Mouse (Mus musculus) gastrocnemius, postnatal 25 days (tissue): ENCODE results near the gene Wnt5b. TPM values are rescaled to one million over a fixed set of nuclear protein-coding genes. Genes with fewer than 3 reads are reported as not detected.
A peak's percentile ranks its signal among the peaks of the same experiment; 100 is the strongest.

ENCODE experiments used
- DNase-seq: peaks from one replicate; pipeline ENCODE4 v3.0.0; 2022
- total RNA-seq, 2 experiments: library from RNA; stranded (reverse); gene quantifications; 1 replicate in 1 of 2; 2 replicates in 1 of 2; pipeline ENCODE4 v1.2.3; 2021

Wnt5b gene
- total RNA-seq, 2 experiments from 2014 or later, result 0.88 to 1.1 TPM

DNA sequence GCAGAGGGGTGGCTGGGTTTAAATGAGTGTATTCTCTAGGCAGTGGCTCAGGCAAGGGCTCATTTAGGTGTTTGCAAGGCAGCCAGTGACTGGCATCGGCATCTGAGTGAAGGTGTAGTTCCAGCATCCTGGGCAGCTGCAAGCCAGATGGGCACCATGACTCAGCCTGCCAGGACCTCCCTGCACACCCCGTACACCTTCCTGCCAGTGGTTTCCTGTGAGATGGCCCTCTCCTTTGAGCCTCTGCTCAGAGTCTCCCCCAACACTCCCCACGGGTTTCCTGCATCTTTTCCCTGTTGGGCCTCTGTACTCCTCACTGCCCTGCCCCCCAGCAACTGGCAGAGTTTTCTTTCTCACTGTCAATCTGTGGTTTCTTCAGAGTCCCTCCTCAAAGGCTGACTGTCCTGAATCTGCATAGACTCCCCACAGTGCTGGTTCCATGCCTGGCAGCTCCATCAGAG lies 22.2 kb downstream of the Wnt5b start:
- DNase-seq, result no peak

DNA sequence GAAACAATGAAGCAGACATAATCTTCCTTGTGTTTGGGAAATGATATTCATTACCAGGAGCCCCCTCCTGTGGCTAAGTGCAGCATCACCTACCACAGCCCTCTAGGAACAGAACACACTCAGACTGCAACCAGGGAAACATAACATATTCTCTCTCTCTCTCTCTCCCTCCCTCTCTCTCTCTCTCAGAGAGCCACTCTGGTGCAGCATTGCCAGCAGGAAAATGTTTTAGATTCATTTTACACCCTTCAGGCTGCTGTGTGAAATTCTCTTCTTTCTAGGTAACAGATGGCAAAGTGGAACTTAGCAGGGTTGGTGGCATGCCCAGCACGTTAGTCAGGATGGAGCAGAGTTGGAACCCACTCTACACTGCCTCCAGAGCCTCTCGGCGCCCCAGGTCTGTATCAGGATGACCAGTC lies 22.7 kb downstream of the Wnt5b start:
- no peak for DNase-seq

DNA sequence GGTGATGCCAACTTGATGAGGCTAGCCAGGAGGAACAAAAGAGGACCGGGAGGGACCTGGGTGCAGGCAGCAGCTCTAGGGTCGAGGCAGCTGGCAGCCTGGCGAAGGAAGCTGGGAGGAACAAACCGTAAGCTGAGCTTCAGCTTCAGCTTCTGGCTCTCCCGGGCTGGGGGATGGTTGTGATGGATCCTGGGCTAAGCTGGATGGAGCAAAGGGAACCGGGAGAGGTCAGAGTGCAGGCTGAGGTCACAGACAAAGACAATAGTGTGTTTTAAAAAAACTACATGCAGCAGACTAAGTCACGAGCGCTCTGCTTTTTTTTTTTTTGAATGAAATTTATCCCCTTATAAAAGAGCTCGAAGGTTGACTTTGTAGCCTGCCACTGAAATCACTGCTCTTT lies 23.4 kb downstream of the Wnt5b start:
- DNase-seq, result no peak

DNA sequence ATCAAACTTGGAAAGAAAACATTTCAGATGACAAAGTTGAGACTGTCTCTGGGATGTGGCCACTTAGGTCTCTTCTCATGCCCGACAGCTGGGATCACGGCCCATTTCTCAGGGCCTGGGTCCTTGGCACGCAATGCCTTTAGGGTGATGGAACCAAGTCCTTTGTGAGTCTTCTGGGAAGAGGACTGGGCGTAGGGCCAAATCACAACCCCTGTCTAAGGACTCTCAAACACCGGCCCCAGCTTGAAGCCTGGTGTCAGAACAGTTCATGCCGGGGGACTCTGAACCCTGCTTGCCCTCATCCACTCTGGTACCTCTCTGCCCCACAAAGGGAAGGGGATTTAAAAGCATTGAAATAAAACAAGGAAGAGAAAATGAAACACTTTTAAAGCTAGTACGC lies 30.1 kb downstream of the Wnt5b start:
- DNase-seq, result no peak

DNA sequence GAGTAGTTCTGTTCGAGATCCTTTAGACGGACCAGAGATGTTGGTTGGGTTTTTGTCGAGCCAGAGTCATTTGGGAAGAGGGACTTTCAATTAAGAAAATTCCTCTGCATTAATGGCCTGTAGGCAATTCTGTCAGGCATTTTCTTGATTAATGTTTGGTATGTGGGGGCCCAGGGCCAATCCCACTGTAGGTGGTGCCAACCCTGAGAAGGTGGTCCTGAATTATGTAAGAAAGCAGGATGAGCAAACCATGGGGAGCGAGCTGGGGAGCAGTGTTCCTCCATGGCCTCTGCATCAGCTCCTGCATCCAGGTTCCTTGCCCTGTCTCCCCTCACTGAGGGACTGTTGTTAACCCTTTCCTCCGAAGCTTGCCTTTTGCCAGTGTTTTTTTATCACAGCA lies 30.7 kb downstream of the Wnt5b start:
- no peak for DNase-seq

DNA sequence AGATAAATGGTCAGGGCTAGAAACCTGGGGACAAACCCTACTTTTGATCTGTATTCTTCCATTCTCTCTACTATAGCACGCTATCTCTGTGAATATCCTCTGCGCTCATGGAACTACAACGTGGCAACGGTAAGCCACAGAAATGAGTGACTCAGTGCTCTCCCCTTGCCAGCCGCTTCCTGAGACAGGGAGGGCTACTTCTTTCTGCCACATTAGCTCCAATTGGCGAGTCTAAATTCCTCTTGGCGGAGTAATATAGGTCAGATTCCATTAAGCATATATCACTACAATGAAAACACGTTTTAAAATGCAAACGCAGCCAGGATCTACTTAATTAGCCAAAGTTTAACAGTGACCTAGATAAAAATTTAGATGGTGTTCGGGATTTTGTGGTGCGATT lies 31.4 kb downstream of the Wnt5b start:
- DNase-seq, result no peak

DNA sequence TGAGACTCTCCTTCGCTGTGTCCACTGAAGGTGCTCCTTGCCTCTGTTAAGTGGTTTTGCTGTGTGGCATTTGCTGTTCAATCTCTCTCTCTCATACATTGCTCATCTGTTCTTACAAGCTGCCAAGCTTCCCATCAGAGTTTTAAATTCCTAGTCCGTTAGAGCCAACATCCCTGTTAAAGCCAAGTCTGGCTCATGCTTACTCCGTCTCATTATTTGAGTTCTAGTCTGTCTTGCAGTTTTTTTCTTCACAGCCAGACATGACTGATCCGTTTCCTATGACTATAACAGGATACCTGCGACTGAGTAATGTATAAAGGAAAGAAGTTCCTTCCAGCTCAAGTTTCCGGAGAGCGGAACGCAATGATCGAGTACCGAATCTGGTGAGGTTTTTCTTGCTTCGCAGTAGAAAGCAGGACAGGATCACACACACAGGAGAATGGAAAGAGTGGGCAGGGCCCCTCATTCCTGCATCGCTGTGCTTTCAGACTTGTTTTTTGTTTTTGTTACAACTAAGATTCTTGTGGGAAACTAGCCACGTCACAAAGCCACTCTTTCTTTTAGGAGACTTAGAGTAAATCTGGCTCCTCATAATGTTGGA lies 34.6 kb downstream of the Wnt5b start:
- DNase-seq, result no peak

DNA sequence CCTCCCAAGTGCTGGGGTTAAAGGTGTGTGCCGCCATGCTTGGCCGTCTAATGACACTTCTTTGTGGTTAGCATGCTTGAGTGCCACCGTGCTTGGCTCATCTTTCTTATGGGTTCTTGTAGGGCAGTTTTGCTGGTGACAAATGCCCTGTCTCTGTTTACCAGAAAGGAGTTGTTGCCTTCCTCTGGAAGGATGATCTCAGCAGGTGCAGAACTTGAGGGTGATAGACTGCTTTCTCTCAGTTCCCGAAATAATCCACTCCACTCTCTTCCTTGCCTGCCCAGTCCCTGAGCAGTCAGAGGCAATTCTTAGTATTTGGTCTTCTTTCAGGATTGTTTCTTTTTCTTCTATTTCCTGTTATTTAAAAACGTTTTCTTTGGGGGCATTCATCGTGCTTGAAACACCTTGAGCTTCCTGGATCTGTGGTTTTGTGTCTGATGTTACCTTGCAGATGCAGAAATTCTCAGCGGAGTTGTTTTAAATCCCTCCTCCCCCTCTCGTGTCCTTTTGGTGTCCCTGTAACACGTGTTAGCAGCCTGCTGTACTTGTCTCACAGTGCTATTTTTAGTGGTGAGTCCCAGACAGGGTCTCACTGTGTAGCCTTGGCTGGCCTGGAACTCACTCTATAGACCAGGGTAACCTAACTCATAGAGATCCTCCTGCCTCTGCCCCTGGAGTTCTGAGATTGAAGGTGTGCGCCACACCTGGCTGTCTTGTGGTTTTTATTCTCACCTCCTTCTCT lies 35.3 kb downstream of the Wnt5b start:
- DNase-seq, result no peak

DNA sequence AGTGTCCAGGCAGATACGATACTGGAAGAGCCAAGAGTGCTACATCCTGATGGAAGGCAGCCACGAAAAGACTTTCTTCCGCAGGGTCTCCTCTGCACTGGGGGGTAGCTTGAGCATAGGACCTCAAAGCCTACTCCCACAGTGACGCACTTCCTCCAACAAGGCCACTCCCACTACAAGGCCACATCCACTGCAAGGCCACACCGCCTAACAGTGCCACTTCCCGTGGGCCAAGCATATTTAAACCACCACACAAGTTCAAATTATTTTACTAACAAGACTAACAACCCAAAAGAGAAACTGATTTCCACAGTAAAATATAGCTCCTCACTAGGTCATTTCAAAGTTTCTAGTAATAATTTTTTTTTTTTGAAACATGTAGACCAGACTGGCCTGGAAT lies 35.9 kb downstream of the Wnt5b start:
- no peak for DNase-seq

DNA sequence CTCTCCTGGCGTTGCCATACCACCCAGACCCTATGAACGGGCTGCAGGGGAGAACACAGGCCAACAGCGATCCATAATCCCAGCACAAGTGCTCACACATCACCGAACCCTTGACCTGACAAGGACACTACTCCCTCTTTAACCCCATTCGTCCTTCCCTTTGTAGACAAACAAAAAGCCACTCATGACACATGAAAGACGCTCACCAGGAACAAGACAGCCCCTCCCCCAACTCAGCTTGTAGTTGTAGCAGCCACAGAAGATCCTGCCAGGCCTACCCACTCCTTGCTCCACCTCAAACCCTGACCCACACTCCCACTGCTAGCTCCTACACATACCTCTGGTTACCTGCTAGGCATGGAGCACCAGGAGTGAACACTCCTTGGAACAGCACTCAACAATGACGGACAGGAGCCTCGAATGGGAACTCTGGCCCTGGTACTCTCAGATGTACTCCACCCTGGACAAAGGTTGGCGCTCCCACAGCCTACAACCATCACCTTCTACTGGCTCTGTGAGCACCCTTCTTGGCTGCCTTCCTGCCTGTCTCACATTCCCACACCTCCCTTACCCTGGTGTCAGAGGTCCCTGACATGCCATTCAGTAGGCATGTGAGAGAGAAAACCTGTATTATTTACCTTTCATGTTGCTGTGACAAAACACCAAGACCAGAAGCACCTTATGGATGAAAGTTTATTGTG lies 38.5 kb downstream of the Wnt5b start:
- DNase-seq, result no peak

DNA sequence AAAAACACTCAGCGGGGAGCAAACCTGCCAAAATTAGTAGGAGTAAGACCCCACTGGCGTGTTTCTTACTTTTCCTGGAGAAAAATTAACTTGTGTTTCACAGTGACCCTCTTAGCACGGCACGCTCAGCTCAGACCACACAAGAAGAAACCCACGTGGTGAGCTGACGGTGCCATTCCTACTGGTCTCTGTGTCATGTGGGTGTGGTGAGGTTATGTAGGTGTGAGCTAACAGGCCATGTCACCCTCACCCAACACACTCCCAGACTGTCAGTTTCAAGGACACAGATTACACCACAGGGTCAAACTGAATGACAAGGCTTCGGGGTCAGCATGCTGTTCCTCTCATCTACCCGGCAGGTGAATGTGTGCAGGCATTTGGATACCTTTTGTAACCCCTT lies 39.4 kb downstream of the Wnt5b start:
- DNase-seq, result no peak

DNA sequence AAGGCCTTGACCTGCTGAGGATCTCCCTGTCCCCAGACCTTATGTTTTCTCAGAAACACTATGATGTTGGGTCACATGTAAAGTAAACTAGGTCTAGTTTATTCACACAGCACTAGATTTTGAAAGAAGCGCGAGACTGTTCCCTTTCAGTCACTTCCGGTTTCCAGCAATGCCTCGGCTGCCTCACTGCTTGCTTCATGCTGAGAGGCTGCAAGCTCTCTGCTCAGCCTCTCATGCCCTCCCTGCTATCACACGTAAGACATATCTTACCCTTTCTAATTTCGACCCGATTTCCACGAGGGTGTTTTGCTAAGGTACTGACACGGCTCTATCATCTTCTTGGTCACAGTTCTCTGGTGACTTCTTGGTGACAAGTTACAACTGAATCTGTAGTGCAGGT lies 42.1 kb downstream of the Wnt5b start:
- no peak for DNase-seq

DNA sequence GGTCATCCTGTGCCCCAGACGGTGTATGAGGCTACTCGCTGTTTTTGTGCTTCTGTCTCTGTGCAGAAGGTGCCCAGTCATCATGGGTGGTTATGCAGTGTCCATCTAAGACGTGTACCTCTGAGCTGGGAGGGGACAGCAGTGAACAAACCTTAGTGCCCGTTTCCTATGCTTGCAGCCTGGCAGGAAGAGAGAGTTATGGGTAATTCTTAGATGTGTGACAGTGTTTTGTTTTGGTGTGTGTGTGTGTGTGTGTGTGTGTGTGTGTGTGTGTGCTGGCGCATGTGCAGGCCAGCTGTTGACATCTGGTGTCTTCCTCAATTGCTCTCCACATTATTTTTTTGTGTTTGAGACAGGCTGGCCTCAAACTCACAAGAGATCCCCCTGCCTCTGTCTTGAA lies 44.1 kb downstream of the Wnt5b start:
- DNase-seq, result no peak

DNA sequence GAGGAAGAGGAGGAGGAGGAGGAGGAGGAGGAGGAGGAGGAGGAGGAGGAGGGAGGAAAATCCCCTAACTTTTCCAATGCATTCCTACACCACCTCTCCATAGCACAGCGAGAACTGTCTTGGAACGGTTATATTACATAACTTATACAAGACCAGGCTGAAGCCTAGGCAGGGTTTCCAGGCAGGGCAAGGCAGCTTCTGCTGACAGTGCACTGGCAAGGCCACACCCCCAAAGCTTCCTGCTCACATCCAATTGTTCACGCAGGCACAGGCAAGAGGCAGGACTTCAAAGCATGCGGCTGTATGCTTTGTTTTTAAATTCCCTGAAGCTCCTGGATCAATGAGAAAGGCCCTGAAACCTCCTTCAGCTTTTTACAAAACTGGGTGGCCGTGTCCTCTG lies 44.9 kb downstream of the Wnt5b start:
- peak; percentile 56 for DNase-seq

DNA sequence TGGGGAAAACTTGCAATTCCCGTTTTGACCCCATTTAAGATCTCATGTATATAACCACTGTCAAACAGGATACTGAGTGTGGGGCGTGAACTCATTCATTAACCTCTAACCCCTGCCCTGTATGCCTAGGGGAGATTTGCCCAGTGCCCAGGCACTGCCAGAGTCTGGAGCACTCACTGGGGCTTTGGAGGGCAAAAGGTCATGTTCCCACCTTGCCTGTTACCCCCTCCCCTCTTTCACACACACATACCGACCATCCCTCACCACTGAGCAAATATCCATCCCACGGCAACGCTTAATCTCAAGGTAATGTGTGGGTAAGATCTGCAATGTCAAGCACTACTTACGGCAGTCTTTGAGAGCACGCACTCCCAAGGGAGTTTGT lies 51.5 kb downstream of the Wnt5b start:
- DNase-seq, result no peak

DNA sequence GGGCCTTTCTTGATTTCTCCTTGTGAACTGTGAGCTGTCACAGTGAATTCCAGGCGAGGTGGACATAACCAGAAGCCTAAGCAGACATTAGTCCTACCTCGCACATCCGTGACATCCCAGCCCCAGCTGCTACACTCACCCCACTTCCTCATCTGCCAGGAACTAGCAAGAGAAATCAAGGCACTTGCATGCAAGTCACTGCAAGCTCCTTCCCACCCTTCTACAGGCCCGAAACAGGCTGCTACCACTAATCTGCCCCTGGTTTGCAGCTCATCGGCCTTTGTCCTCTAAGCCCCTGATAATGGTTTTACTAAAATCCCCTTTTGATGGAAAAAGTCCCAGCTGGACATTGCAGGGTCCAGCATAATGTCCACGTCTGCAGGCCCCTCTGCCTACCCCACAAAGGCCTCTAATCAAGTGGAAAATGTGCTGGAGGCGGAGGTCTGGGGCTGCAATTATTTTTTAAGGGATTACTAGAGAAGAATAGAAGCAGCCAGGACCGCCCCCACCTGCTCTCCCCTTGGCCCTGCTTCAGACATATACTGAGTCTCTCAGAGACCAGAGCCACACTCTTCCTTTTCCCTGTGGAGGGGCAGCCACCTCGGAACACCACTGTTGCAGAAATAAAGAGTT lies 52.0 kb downstream of the Wnt5b start:
- no peak for DNase-seq

DNA sequence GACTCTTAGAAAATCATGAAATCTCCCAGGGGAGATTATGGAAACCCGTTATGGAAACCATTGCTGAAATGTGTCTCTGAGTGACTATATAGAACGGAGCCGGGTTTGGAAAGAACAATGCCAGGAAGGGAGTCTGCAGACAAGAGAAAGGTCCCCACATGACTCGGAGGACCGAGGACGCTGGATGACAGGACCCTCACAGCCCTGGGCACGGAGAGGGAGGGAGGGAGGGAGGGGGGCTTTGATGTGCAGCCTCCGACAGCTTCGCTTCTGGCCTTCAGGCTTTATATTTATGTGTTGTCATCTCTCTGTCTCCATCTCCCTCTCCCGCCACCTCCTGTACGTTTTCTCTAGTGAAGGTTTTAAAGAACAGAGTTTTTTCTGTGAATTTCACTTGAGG lies 53.1 kb downstream of the Wnt5b start:
- DNase-seq, result no peak

DNA sequence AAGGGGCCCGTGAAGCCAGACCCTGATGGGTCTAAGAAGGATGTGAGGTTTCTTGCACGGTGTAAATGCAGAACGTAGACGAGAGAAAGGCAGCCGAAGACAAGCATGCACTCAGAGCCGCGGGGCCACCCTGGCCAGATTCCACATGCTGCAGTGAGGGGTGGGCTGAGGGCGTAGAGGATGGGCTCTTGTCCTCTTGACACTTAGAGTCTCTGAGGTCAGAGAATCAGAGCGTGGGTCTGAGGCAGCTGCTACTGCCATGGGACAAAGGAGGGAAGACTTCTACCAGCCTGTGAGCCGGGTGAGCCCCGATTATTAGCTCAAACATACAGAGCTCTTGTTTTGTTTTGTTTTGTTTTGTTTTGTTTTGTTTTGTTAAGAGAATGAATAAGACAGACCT lies 53.6 kb downstream of the Wnt5b start:
- no peak for DNase-seq

DNA sequence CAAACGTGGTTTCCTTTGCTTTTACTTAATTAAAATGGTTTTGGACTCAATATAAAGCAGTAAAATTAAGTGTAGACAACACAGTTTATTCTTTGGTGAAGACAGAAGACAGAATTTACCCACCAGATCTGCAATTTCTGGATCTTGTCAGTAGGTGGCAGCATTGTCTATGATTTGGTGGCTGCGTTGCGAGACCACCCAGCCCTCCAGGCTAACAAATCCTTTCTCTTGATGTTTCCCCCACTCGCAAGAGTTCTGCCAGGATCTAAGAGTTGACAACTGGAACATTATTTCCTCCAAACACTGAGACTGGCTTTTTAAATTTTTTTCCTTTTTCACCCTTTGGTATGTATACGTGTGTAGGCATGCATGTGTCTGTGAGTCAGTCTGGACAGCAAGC lies 54.4 kb downstream of the Wnt5b start:
- DNase-seq, result no peak

DNA sequence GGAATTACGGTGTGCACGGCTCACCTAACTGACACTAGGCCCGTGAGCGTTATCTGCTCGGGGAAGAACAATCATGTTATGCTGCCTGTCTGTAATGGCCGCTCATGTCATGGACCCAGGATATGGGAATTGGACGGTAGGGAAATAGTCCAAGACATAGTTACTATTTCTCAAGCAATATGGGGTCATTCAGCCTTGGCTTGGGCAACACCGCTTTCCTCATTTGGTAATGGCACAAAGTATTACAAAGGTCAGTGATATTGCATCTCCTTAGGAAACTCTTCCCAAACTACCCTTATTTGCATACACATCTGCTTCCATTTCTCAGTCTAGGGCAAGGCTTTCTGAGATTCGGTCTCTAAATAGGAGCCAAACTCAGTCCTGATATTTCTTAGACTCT lies 56.5 kb downstream of the Wnt5b start:
- no peak for DNase-seq

DNA sequence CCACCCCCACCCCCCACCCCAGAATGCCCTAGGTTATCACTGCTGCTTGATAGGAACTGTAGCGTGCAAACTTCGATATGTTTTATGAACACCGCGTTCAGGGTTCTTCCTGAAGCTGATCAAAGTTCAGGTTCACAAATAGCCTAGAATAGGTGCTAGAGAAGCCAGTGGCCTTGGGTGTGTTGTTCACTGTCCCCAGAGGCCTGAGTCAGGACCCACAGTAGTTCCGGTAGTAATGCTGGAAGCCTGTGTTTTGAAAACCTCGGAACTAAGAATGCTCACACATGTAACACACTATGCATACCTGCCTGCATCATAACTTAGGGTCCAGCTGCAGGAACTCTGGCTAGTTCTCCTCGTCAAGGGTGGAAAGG lies 57.1 kb downstream of the Wnt5b start:
- DNase-seq, result no peak

DNA sequence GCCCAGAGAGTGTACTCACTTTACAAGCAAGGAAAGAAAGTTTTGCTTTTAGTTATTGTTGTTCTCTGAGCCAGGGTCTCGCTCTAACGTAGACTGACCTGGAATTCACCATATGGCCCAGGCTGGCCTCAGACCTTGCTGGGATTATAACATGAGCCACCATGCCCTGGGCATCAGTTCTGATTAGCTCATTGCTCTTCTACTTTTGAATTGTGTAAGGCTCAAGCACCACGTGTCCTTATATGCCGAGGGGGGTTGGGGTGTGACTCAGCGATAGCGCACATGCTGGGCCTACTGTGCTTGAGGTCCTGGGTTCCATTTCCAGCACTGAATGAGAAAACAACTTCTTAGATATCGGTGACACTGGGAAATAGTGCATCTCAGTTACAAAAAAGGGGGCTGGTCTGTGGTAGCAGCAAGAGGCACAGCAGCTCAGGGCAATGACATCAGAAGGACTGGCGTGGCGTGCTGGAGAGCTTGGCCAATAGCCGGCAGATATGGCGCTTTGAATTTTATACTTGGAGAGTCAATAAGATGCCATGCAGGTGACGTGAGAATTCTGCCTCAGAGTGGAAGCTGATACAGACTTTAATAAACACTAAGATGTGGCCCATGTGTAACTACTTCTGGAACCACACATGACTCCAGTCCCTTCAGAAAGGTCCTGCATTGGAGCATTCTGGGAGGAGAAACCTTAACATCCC lies 57.6 kb downstream of the Wnt5b start:
- no peak for DNase-seq

DNA sequence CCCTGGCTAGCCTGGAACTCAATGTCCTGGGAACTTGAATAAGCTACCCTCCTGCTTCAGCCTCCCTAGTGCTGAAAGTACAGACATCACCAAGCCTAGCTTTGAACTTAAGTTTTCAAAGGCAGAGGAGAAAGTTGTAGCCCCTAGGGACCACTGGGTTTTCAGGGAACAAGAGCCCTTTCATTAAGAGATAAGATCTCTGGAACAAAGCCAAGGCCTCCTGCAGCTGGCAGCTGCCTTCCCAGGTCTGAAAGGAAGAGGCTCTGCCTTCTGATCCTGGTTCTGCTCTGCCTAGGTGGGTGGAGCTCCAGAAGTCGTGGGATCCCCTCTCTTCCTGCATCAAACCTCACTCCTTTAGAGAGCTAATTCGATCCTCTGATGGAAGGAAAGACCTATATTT lies 58.7 kb downstream of the Wnt5b start:
- DNase-seq, result no peak
